Mouse (Mus musculus): Measurements from ENCODE around the gene Pola2. TPM values are rescaled to one million over a fixed set of nuclear protein-coding genes. Genes with fewer than 3 reads are reported as not detected.

Gene Pola2
- polyA plus RNA-seq, 1 experiment from 2014 or later = 22.4 TPM

GRCm38 (mm10) chr19:5991467-5991866 is 27.5 kb upstream of the Pola2 start:
- H3K36me3 ChIP-seq (ENCODE audit: control insufficient read depth, insufficient read depth, low read length) = no peaks in the 10 kb centered on the region

GRCm38 (mm10) chr19:5990921-5991320 is 26.9 kb upstream of the Pola2 start:
- peaks cover 7% of the 10 kb centered on the region; the same call in 1 of the 2 replicates for H3K4me1 ChIP-seq (ENCODE audit: control insufficient read depth, insufficient read depth, low read depth, low read length)
- H3K27me3 ChIP-seq (replicated peaks; ENCODE audit: control insufficient read depth, insufficient read depth, low read length) = no peaks in the 10 kb centered on the region
- H3K9ac ChIP-seq (ENCODE audit: low read depth, low read length) = no peak overlapping the region
- no peak overlapping the region for H3K4me3 ChIP-seq (ENCODE audit: low read length)
- no peak overlapping the region for H3K4me2 ChIP-seq (ENCODE audit: low read length)
- no peaks in the 10 kb centered on the region for H3K9me3 ChIP-seq (ENCODE audit: control insufficient read depth, low read length)
- no peak overlapping the region for H3K27ac ChIP-seq (ENCODE audit: low read depth, low read length)
- H3K36me3 ChIP-seq (ENCODE audit: control insufficient read depth, insufficient read depth, low read length) = no peaks in the 10 kb centered on the region
- no peak for ATAC-seq
- WGBS = 42% methylated on average over 1 of the region's 1 CpGs

More at GRCm38 (mm10) chr19:5991467-5991866, 27.5 kb upstream of the Pola2 start:
- no peak overlapping the region for H3K4me2 ChIP-seq (ENCODE audit: low read length)
- ATAC-seq = no peak
- H3K27me3 ChIP-seq (replicated peaks; ENCODE audit: control insufficient read depth, insufficient read depth, low read length) = no peaks in the 10 kb centered on the region
- no peak overlapping the region for H3K4me3 ChIP-seq (ENCODE audit: low read length)
- no peak overlapping the region for H3K27ac ChIP-seq (ENCODE audit: low read depth, low read length)
- no peak overlapping the region for H3K9ac ChIP-seq (ENCODE audit: low read depth, low read length)
- H3K4me1 ChIP-seq (ENCODE audit: control insufficient read depth, insufficient read depth, low read depth, low read length) = peaks cover 7% of the 10 kb centered on the region; the same call in 1 of the 2 replicates
- H3K9me3 ChIP-seq (ENCODE audit: control insufficient read depth, low read length) = no peaks in the 10 kb centered on the region
- WGBS = 83% methylated on average over 7 of the region's 7 CpGs

GRCm38 (mm10) chr19:5990033-5990432 is 26.0 kb upstream of the Pola2 start:
- ATAC-seq = no peak
- H3K36me3 ChIP-seq (ENCODE audit: control insufficient read depth, insufficient read depth, low read length) = no peaks in the 10 kb centered on the region
- H3K4me3 ChIP-seq (ENCODE audit: low read length) = no peak overlapping the region
- no peaks in the 10 kb centered on the region for H3K9me3 ChIP-seq (ENCODE audit: control insufficient read depth, low read length)
- H3K4me1 ChIP-seq (ENCODE audit: control insufficient read depth, insufficient read depth, low read depth, low read length) = peaks cover 7% of the 10 kb centered on the region; the same call in 1 of the 2 replicates
- WGBS = 91% methylated on average over 12 of the region's 12 CpGs
- no peak overlapping the region for H3K4me2 ChIP-seq (ENCODE audit: low read length)
- no peaks in the 10 kb centered on the region for H3K27me3 ChIP-seq (replicated peaks; ENCODE audit: control insufficient read depth, insufficient read depth, low read length)
- no peak overlapping the region for H3K27ac ChIP-seq (ENCODE audit: low read depth, low read length)
- no peak overlapping the region for H3K9ac ChIP-seq (ENCODE audit: low read depth, low read length)

GRCm38 (mm10) chr19:5989585-5989984 is 25.6 kb upstream of the Pola2 start:
- ATAC-seq = no peak
- 78% methylated on average over 6 of the region's 6 CpGs for WGBS
- Histone ChIP-seq H3K4me2 (ENCODE audit: low read length) (peak overlapping the region; percentile 43), H3K36me3 (ENCODE audit: control insufficient read depth, insufficient read depth, low read length) (no peaks in the 10 kb centered on the region), H3K4me1 (ENCODE audit: control insufficient read depth, insufficient read depth, low read depth, low read length) (peaks cover 7% of the 10 kb centered on the region; the same call in 1 of the 2 replicates), H3K9ac (ENCODE audit: low read depth, low read length) (no peak overlapping the region; the same call in 1 of the 2 replicates), H3K27me3 (replicated peaks; ENCODE audit: control insufficient read depth, insufficient read depth, low read length) (no peaks in the 10 kb centered on the region), H3K27ac (ENCODE audit: low read depth, low read length) (no peak overlapping the region), H3K4me3 (ENCODE audit: low read length) (no peak overlapping the region), H3K9me3 (ENCODE audit: control insufficient read depth, low read length) (no peaks in the 10 kb centered on the region)

- Histone ChIP-seq H3K27me3 (replicated peaks; ENCODE audit: control insufficient read depth, insufficient read depth, low read length) (no peaks in the 10 kb centered on the region), H3K9ac (ENCODE audit: low read depth, low read length) (peak overlapping the region; percentile 35), H3K27ac (ENCODE audit: low read depth, low read length) (no peak overlapping the region; the same call in 1 of the 2 replicates), H3K4me1 (ENCODE audit: control insufficient read depth, insufficient read depth, low read depth, low read length) (peaks cover 7% of the 10 kb centered on the region; the same call in 1 of the 2 replicates), H3K4me3 (ENCODE audit: low read length) (peak overlapping the region; percentile 6; the same call in 1 of the 2 replicates), H3K9me3 (ENCODE audit: control insufficient read depth, low read length) (no peaks in the 10 kb centered on the region), H3K4me2 (ENCODE audit: low read length) (peak overlapping the region; percentile 43), H3K36me3 (ENCODE audit: control insufficient read depth, insufficient read depth, low read length) (no peaks in the 10 kb centered on the region)
- WGBS = 8% methylated on average over 9 of the region's 13 CpGs
- ATAC-seq = peak; percentile 70
Observed at GRCm38 (mm10) chr19:5988815-5989452, 24.9 kb upstream of the Pola2 start.

- Histone ChIP-seq H3K4me2 (ENCODE audit: low read length) (no peak overlapping the region), H3K9me3 (ENCODE audit: control insufficient read depth, low read length) (no peaks in the 10 kb centered on the region), H3K27me3 (replicated peaks; ENCODE audit: control insufficient read depth, insufficient read depth, low read length) (no peaks in the 10 kb centered on the region), H3K9ac (ENCODE audit: low read depth, low read length) (no peak overlapping the region), H3K4me3 (ENCODE audit: low read length) (no peak overlapping the region), H3K4me1 (ENCODE audit: control insufficient read depth, insufficient read depth, low read depth, low read length) (peaks cover 7% of the 10 kb centered on the region; the same call in 1 of the 2 replicates), H3K27ac (ENCODE audit: low read depth, low read length) (no peak overlapping the region), H3K36me3 (ENCODE audit: control insufficient read depth, insufficient read depth, low read length) (no peaks in the 10 kb centered on the region)
- ATAC-seq = no peak
- 73% methylated on average over 5 of the region's 5 CpGs for whole genome bisulfite sequencing
Observed at GRCm38 (mm10) chr19:5988027-5988814, 24.2 kb upstream of the Pola2 start.

GRCm38 (mm10) chr19:5986043-5986442 is 22.0 kb upstream of the Pola2 start, which contains the start of gene Slc22a20:
Slc22a20 (minus strand) TSS chr19:5986143.
- H3K4me3 ChIP-seq (ENCODE audit: low read length) = no peak within 1 kb of the TSS
- no peak within 1 kb of the TSS for H3K27ac ChIP-seq (ENCODE audit: low read depth, low read length)
- H3K27me3 ChIP-seq (replicated peaks; ENCODE audit: control insufficient read depth, insufficient read depth, low read length) = no peaks in the 10 kb centered on the region
- peaks cover 7% of the 10 kb centered on the region; the same call in 1 of the 2 replicates for H3K4me1 ChIP-seq (ENCODE audit: control insufficient read depth, insufficient read depth, low read depth, low read length)
- no peak within 1 kb of the TSS for H3K9ac ChIP-seq (ENCODE audit: low read depth, low read length)
- 52% methylated on average over 4 of the region's 4 CpGs for WGBS
- no peaks in the 10 kb centered on the region for H3K9me3 ChIP-seq (ENCODE audit: control insufficient read depth, low read length)
- H3K36me3 ChIP-seq (ENCODE audit: control insufficient read depth, insufficient read depth, low read length) = no peaks in the 10 kb centered on the region
- ATAC-seq = no peak
- H3K4me2 ChIP-seq (ENCODE audit: low read length) = no peak within 1 kb of the TSS

- Histone ChIP-seq H3K36me3 (ENCODE audit: control insufficient read depth, insufficient read depth, low read length) (no peaks in the 10 kb centered on the region), H3K9me3 (ENCODE audit: control insufficient read depth, low read length) (no peaks in the 10 kb centered on the region), H3K27me3 (replicated peaks; ENCODE audit: control insufficient read depth, insufficient read depth, low read length) (no peaks in the 10 kb centered on the region), H3K4me2 (ENCODE audit: low read length) (no peak overlapping the region), H3K4me1 (ENCODE audit: control insufficient read depth, insufficient read depth, low read depth, low read length) (no peaks in the 10 kb centered on the region), H3K27ac (ENCODE audit: low read depth, low read length) (no peak overlapping the region), H3K4me3 (ENCODE audit: low read length) (no peak overlapping the region), H3K9ac (ENCODE audit: low read depth, low read length) (no peak overlapping the region)
- ATAC-seq = no peak
- 86% methylated on average over 9 of the region's 9 CpGs for WGBS
Observed at GRCm38 (mm10) chr19:5980477-5980876, 16.5 kb upstream of the Pola2 start.

- Histone ChIP-seq H3K9ac (ENCODE audit: low read depth, low read length) (no peak overlapping the region), H3K9me3 (ENCODE audit: control insufficient read depth, low read length) (no peaks in the 10 kb centered on the region), H3K27me3 (replicated peaks; ENCODE audit: control insufficient read depth, insufficient read depth, low read length) (no peaks in the 10 kb centered on the region), H3K4me2 (ENCODE audit: low read length) (no peak overlapping the region), H3K4me3 (ENCODE audit: low read length) (no peak overlapping the region), H3K27ac (ENCODE audit: low read depth, low read length) (no peak overlapping the region), H3K36me3 (ENCODE audit: control insufficient read depth, insufficient read depth, low read length) (no peaks in the 10 kb centered on the region), H3K4me1 (ENCODE audit: control insufficient read depth, insufficient read depth, low read depth, low read length) (no peaks in the 10 kb centered on the region)
- WGBS = 67% methylated on average over 3 of the region's 3 CpGs
- no peak for ATAC-seq
Observed at GRCm38 (mm10) chr19:5977717-5978116, 13.7 kb upstream of the Pola2 start.
